Mouse (Mus musculus) megakaryocyte, embryonic 14.5 days (primary cell): Measurements from ENCODE around the gene Hic1. TPM values are rescaled to one million over a fixed set of nuclear protein-coding genes. Genes with fewer than 3 reads are reported as not detected.

Experiments used
- H3K27me3 ChIP-seq: replicated peaks from 2 replicates; pipeline ENCODE3; 2012; ENCODE audit warnings: inconsistent platforms
- H3K36me3 ChIP-seq: replicated peaks from 2 replicates; pipeline ENCODE3; 2012; ENCODE audit warnings: low read length, inconsistent platforms, mixed read lengths
- H3K4me1 ChIP-seq: 2 replicates; pipeline ENCODE4 v1.6.1; 2012; ENCODE audit warnings: inconsistent platforms
- H3K4me3 ChIP-seq: replicated peaks from 2 replicates; pipeline ENCODE3; 2012; ENCODE audit warnings: moderate library complexity, mild to moderate bottlenecking, inconsistent platforms
- H3K9me3 ChIP-seq: 2 replicates; pipeline ENCODE4 v1.6.1; 2012; ENCODE audit warnings: inconsistent platforms
- FLI1 ChIP-seq: IDR thresholded peaks from 2 replicates; pipeline ENCODE4 v1.6.1; 2012; ENCODE audit warnings: low read length, inconsistent platforms, mixed read lengths
- GATA1 ChIP-seq: IDR thresholded peaks from 3 replicates; pipeline ENCODE4 v1.6.1; 2012; ENCODE audit warnings: mixed read lengths, low read length, inconsistent platforms, borderline replicate concordance
- polyA plus RNA-seq: library from polyadenylated mRNA; stranded (reverse); fragments of >175 nt; gene quantifications from 2 replicates; pipeline ENCODE4 v1.2.3, GENCODE M21; 2012; ENCODE audit warnings: low replicate concordance; ENCODE audit not compliant: insufficient read depth

Gene Hic1
- polyA plus RNA-seq, 1 experiment: 0.41 TPM

GRCm38 (mm10) chr11:75161417-75162008, 7.8 kb downstream of the Hic1 start:
- Histone ChIP-seq H3K4me1 (peaks cover 26% of the 10 kb centered on the region), H3K36me3 (peaks cover 80% of the 10 kb centered on the region), H3K9me3 (peaks cover 11% of the 10 kb centered on the region), H3K27me3 (peaks cover 18% of the 10 kb centered on the region), H3K4me3 (no peak overlapping the region)
- no peak for TF ChIP-seq GATA1
- no peak for TF ChIP-seq FLI1

GRCm38 (mm10) chr11:75160954-75161353, 8.4 kb downstream of the Hic1 start:
- peaks cover 86% of the 10 kb centered on the region for H3K36me3 ChIP-seq
- H3K27me3 ChIP-seq: peaks cover 13% of the 10 kb centered on the region

GRCm38 (mm10) chr11:75159564-75159963, 9.8 kb downstream of the Hic1 start:
- Histone ChIP-seq H3K27me3 (no peaks in the 10 kb centered on the region), H3K36me3 (peaks cover 90% of the 10 kb centered on the region), H3K4me3 (no peak overlapping the region), H3K9me3 (no peaks in the 10 kb centered on the region), H3K4me1 (peaks cover 17% of the 10 kb centered on the region)
- TF ChIP-seq FLI1 (no peak), GATA1 (no peak)

More at GRCm38 (mm10) chr11:75160954-75161353, 8.4 kb downstream of the Hic1 start:
- Histone ChIP-seq H3K9me3 (peaks cover 5% of the 10 kb centered on the region), H3K4me3 (no peak overlapping the region), H3K4me1 (peaks cover 23% of the 10 kb centered on the region)
- no peak for TF ChIP-seq FLI1
- TF ChIP-seq GATA1: no peak

GRCm38 (mm10) chr11:75158432-75158831, 10.9 kb downstream of the Hic1 start:
- peaks cover 27% of the 10 kb centered on the region for H3K4me1 ChIP-seq
- no peak overlapping the region for H3K4me3 ChIP-seq
- H3K36me3 ChIP-seq: peaks cover 89% of the 10 kb centered on the region
- TF ChIP-seq FLI1 (no peak), GATA1 (no peak)
- no peaks in the 10 kb centered on the region for H3K9me3 ChIP-seq
- H3K27me3 ChIP-seq: no peaks in the 10 kb centered on the region

GRCm38 (mm10) chr11:75157901-75158300, 11.4 kb downstream of the Hic1 start:
- no peaks in the 10 kb centered on the region for H3K9me3 ChIP-seq
- H3K27me3 ChIP-seq: no peaks in the 10 kb centered on the region
- TF ChIP-seq FLI1: no peak
- no peak for TF ChIP-seq GATA1
- H3K4me3 ChIP-seq: no peak overlapping the region
- peaks cover 32% of the 10 kb centered on the region for H3K4me1 ChIP-seq
- H3K36me3 ChIP-seq: peaks cover 87% of the 10 kb centered on the region

GRCm38 (mm10) chr11:75157037-75157436, 12.3 kb downstream of the Hic1 start:
- no peaks in the 10 kb centered on the region for H3K27me3 ChIP-seq
- peaks cover 39% of the 10 kb centered on the region for H3K4me1 ChIP-seq
- H3K4me3 ChIP-seq: no peak overlapping the region
- peaks cover 84% of the 10 kb centered on the region for H3K36me3 ChIP-seq
- no peaks in the 10 kb centered on the region for H3K9me3 ChIP-seq
- TF ChIP-seq GATA1 (no peak), FLI1 (no peak)

GRCm38 (mm10) chr11:75156416-75156815, 12.9 kb downstream of the Hic1 start:
- Histone ChIP-seq H3K4me1 (peaks cover 40% of the 10 kb centered on the region), H3K27me3 (no peaks in the 10 kb centered on the region), H3K9me3 (no peaks in the 10 kb centered on the region), H3K36me3 (peaks cover 82% of the 10 kb centered on the region), H3K4me3 (no peak overlapping the region)
- TF ChIP-seq FLI1: no peak
- TF ChIP-seq GATA1: no peak

GRCm38 (mm10) chr11:75155985-75156384, 13.3 kb downstream of the Hic1 start:
- H3K27me3 ChIP-seq: no peaks in the 10 kb centered on the region
- no peaks in the 10 kb centered on the region for H3K9me3 ChIP-seq
- TF ChIP-seq GATA1: no peak
- no peak for TF ChIP-seq FLI1
- no peak overlapping the region for H3K4me3 ChIP-seq
- H3K36me3 ChIP-seq: peaks cover 81% of the 10 kb centered on the region
- H3K4me1 ChIP-seq: peaks cover 39% of the 10 kb centered on the region

- TF ChIP-seq FLI1 (no peak), GATA1 (no peak)
- Histone ChIP-seq H3K36me3 (peaks cover 80% of the 10 kb centered on the region), H3K9me3 (no peaks in the 10 kb centered on the region), H3K4me3 (no peak overlapping the region), H3K4me1 (peaks cover 39% of the 10 kb centered on the region), H3K27me3 (no peaks in the 10 kb centered on the region)
Observed at GRCm38 (mm10) chr11:75154053-75154585, 15.2 kb downstream of the Hic1 start.

GRCm38 (mm10) chr11:75152603-75153557, 16.4 kb downstream of the Hic1 start:
- 0 out of 2 replicates have a peak, but pooled peaks have one; percentile 11 for TF ChIP-seq FLI1
- TF ChIP-seq GATA1: no peak
- Histone ChIP-seq H3K4me3 (peak overlapping the region; percentile 76), H3K9me3 (no peaks in the 10 kb centered on the region), H3K36me3 (peaks cover 79% of the 10 kb centered on the region), H3K27me3 (no peaks in the 10 kb centered on the region), H3K4me1 (peaks cover 40% of the 10 kb centered on the region)
